Mouse (Mus musculus) ES-E14 (cell line): ENCODE measurements around the gene Ntm.

Experiments used
- CHD2 ChIP-seq: IDR thresholded peaks from 2 replicates; pipeline ENCODE4 v1.6.1; 2014; ENCODE audit warnings: mild to moderate bottlenecking, low read depth, low read length, inconsistent platforms
- HCFC1 ChIP-seq: IDR thresholded peaks from 2 replicates; pipeline ENCODE4 v1.6.1; 2012; ENCODE audit warnings: low read length, inconsistent platforms, borderline replicate concordance; ENCODE audit not compliant: insufficient read depth
- MAFK ChIP-seq: IDR thresholded peaks from 2 replicates; pipeline ENCODE4 v1.6.1; 2014; ENCODE audit warnings: mild to moderate bottlenecking, low read depth, low read length, inconsistent platforms; ENCODE audit not compliant: insufficient read depth
- ZC3H11A ChIP-seq: IDR thresholded peaks from 2 replicates; pipeline ENCODE4 v1.6.1; 2012; ENCODE audit warnings: low read depth, mild to moderate bottlenecking, inconsistent platforms, low read length, borderline replicate concordance
- ZNF384 ChIP-seq: IDR thresholded peaks from 2 replicates; pipeline ENCODE4 v1.6.1; 2012; ENCODE audit warnings: low read depth, low read length, inconsistent platforms

- TF ChIP-seq MAFK (no peak), CHD2 (no peak), ZNF384 (no peak), ZC3H11A (no peak), HCFC1 (no peak)
These were observed 311.1 kb downstream of the Ntm start for GRCm38 (mm10) chr9:29651856-29652255.
